ENCODE assay signal across 10 mouse cellular contexts in genomic region chr3:38254896-38255295, GRCm38 (mm10).
A peak's percentile ranks its signal among the peaks of the same experiment; 100 is the strongest.
DNase-seq lines count a peak whose midpoint lies in the region; ATAC-seq lines count a peak whose summit lies in the region.
"Had no signal": no experiment of that assay in that cellular context is flagged by ENCODE, and none has a peak within 500 bp of the region (broad histone marks: within the 10 kb centered on the region; RNA-seq: fewer than 3 reads in every experiment).

No protein-coding gene starts in this region.

- no peak for DNase-seq in forebrain, embryonic 11.5 days (ENCODE audit: low spot score)
- DNase-seq in cerebellum, adult 11-12 months, result peak; percentile 54
- DNase-seq in gastrocnemius, postnatal 25 days, result peak; percentile 76
- peak; percentile 74 for DNase-seq in kidney, adult 9 months
- peak; percentile 21 to 38 for DNase-seq in left cerebral cortex, postnatal 36 days (ENCODE audit: low spot score in 2 of 2)
- DNase-seq in right cerebral cortex, adult 2 months (ENCODE audit: low spot score in 2 of 2), result peak; percentile 58 to 65

- no peak overlapping the region for H3K27ac ChIP-seq in forebrain, embryonic 13.5 days
- no peak overlapping the region for H3K27ac ChIP-seq in forebrain, embryonic 11.5 days (ENCODE audit: low read depth, low read length)
- H3K27ac ChIP-seq: embryonic facial prominence, embryonic 13.5 days had no signal

- no peaks in the 10 kb centered on the region for H3K36me3 ChIP-seq in forebrain, embryonic 13.5 days (ENCODE audit: poor library complexity, severe bottlenecking)
- H3K36me3 ChIP-seq in forebrain, embryonic 11.5 days (ENCODE audit: control insufficient read depth, insufficient read depth, low read length), result no peaks in the 10 kb centered on the region
- H3K36me3 ChIP-seq: embryonic facial prominence, embryonic 13.5 days had no signal

- 0 out of 2 replicates have a peak, but pooled peaks cover 6% of the 10 kb centered on the region for H3K9me3 ChIP-seq in forebrain, embryonic 13.5 days (replicated peaks)
- H3K9me3 ChIP-seq in forebrain, embryonic 11.5 days (ENCODE audit: control insufficient read depth, low read length), result no peaks in the 10 kb centered on the region
- H3K9me3 ChIP-seq: embryonic facial prominence, embryonic 13.5 days had no signal

- WGBS in forebrain, embryonic 13.5 days, result 62% methylated on average over 2 of the region's 2 CpGs
- WGBS in forebrain, embryonic 11.5 days, result 87% methylated on average over 2 of the region's 2 CpGs

- no peak overlapping the region for H3K9ac ChIP-seq in forebrain, embryonic 13.5 days
- no peak overlapping the region for H3K9ac ChIP-seq in forebrain, embryonic 11.5 days (ENCODE audit: low read length)
- H3K9ac ChIP-seq: embryonic facial prominence, embryonic 13.5 days had no signal

- intact Hi-C loops in left cerebral cortex, postnatal 36 days (cut with DNase I), result loop anchor here (1.0 to 5.0 kb wide), 2 partner anchors 227 to 594 kb away; partner anchors contain the start of gene Ankrd50

- H3K4me1 ChIP-seq in forebrain, embryonic 13.5 days, result no peaks in the 10 kb centered on the region
- no peaks in the 10 kb centered on the region for H3K4me1 ChIP-seq in forebrain, embryonic 11.5 days (replicated peaks; ENCODE audit: control insufficient read depth, insufficient read depth, low read length)

- no peaks in the 10 kb centered on the region for H3K27me3 ChIP-seq in forebrain, embryonic 13.5 days
- H3K27me3 ChIP-seq in forebrain, embryonic 11.5 days (ENCODE audit: control insufficient read depth, insufficient read depth, low read length), result no peaks in the 10 kb centered on the region
- H3K27me3 ChIP-seq: CH12.LX; embryonic facial prominence, embryonic 13.5 days had no signal

- H3K4me2 ChIP-seq in forebrain, embryonic 13.5 days, result no peak overlapping the region
- H3K4me2 ChIP-seq in forebrain, embryonic 11.5 days (ENCODE audit: low read depth, low read length, severe bottlenecking), result no peak overlapping the region
- H3K4me2 ChIP-seq: embryonic facial prominence, embryonic 13.5 days had no signal

- no peak overlapping the region for H3K4me3 ChIP-seq in forebrain, embryonic 13.5 days
- no peak overlapping the region for H3K4me3 ChIP-seq in forebrain, embryonic 11.5 days (ENCODE audit: low read depth, low read length)
- H3K4me3 ChIP-seq: embryonic facial prominence, embryonic 13.5 days had no signal

- ATAC-seq in forebrain, embryonic 13.5 days, result peak; percentile 89
- no peak for ATAC-seq in forebrain, embryonic 11.5 days (replicated peaks; ENCODE audit: low FRiP score)
- ATAC-seq in inflammation-experienced regulatory T-cells, adult 6 months, result no peak
